Mouse (Mus musculus): ENCODE measurements around the gene Poln. TPM values are rescaled to one million over a fixed set of nuclear protein-coding genes. Genes with fewer than 3 reads are reported as not detected.

The Poln gene
- polyA plus RNA-seq, 1 experiment = 0.29 TPM

GRCm38 (mm10) chr5:34187601-34188316 lies 18.5 kb upstream of the Poln start, which contains the start of gene Mxd4:
Mxd4 (minus strand) TSS chr5:34187720.
- peak within 1 kb of the TSS; percentile 82 for H3K4me3 ChIP-seq (ENCODE audit: extremely low read depth, insufficient read depth, insufficient read length)
- H3K4me1 ChIP-seq (ENCODE audit: control insufficient read depth, insufficient read depth, insufficient read length) = peaks cover 29% of the 10 kb centered on the region; the same call in 1 of the 2 replicates
- WGBS = under 1% methylated on average over 59 of the region's 60 CpGs
- no peaks in the 10 kb centered on the region for H3K27me3 ChIP-seq (ENCODE audit: control insufficient read depth, insufficient read depth, low read length)
- peak within 1 kb of the TSS; percentile 97 for H3K27ac ChIP-seq (ENCODE audit: insufficient read depth, low read length)
- H3K36me3 ChIP-seq (ENCODE audit: control insufficient read depth, insufficient read depth, low read length) = 0 out of 2 replicates have a peak, but pooled peaks cover under 1% of the 10 kb centered on the region
- DNase-seq (ENCODE audit: low read depth in 1 of 2, low spot score in 2 of 2) = peak; percentile 98
- peak; percentile 98 for TF ChIP-seq POLR2A (IDR thresholded peaks at IDR 0.05; ENCODE audit: low read depth, low read length)
- no peak for TF ChIP-seq CTCF (IDR thresholded peaks at IDR 0.05; ENCODE audit: extremely low read depth, insufficient read depth, insufficient read length, insufficient replicate concordance)

- WGBS = under 1% methylated on average over 46 of the region's 46 CpGs
- Histone ChIP-seq H3K27ac (ENCODE audit: insufficient read depth, low read length) (peak overlapping the region; percentile 91), H3K4me1 (ENCODE audit: control insufficient read depth, insufficient read depth, insufficient read length) (peaks cover 29% of the 10 kb centered on the region; the same call in 1 of the 2 replicates)
Observed at GRCm38 (mm10) chr5:34186961-34187391, 17.7 kb upstream of the Poln start.

GRCm38 (mm10) chr5:34186391-34186790 lies 17.1 kb upstream of the Poln start:
- Histone ChIP-seq H3K4me1 (ENCODE audit: control insufficient read depth, insufficient read depth, insufficient read length) (peaks cover 29% of the 10 kb centered on the region; the same call in 1 of the 2 replicates), H3K27ac (ENCODE audit: insufficient read depth, low read length) (peak overlapping the region; percentile 28), H3K36me3 (ENCODE audit: control insufficient read depth, insufficient read depth, low read length) (0 out of 2 replicates have a peak, but pooled peaks cover 1% of the 10 kb centered on the region), H3K4me3 (ENCODE audit: extremely low read depth, insufficient read depth, insufficient read length) (peak overlapping the region; percentile 68), H3K27me3 (ENCODE audit: control insufficient read depth, insufficient read depth, low read length) (no peaks in the 10 kb centered on the region)
- WGBS = 50% methylated on average over 2 of the region's 2 CpGs
- TF ChIP-seq CTCF (IDR thresholded peaks at IDR 0.05; ENCODE audit: extremely low read depth, insufficient read depth, insufficient read length, insufficient replicate concordance) = no peak
- TF ChIP-seq POLR2A (IDR thresholded peaks at IDR 0.05; ENCODE audit: low read depth, low read length) = no peak
- DNase-seq (ENCODE audit: low read depth in 1 of 2, low spot score in 2 of 2) = no peak

More at GRCm38 (mm10) chr5:34186961-34187391, 17.7 kb upstream of the Poln start:
- 0 out of 2 replicates have a peak, but pooled peaks cover 1% of the 10 kb centered on the region for H3K36me3 ChIP-seq (ENCODE audit: control insufficient read depth, insufficient read depth, low read length)
- peak overlapping the region; percentile 68 for H3K4me3 ChIP-seq (ENCODE audit: extremely low read depth, insufficient read depth, insufficient read length)
- DNase-seq (ENCODE audit: low read depth in 1 of 2, low spot score in 2 of 2) = peak in 1 of 2 experiments; percentile 34
- no peaks in the 10 kb centered on the region for H3K27me3 ChIP-seq (ENCODE audit: control insufficient read depth, insufficient read depth, low read length)
- TF ChIP-seq POLR2A (IDR thresholded peaks at IDR 0.05; ENCODE audit: low read depth, low read length) = no peak
- no peak for TF ChIP-seq CTCF (IDR thresholded peaks at IDR 0.05; ENCODE audit: extremely low read depth, insufficient read depth, insufficient read length, insufficient replicate concordance)

GRCm38 (mm10) chr5:34185791-34186190 lies 16.5 kb upstream of the Poln start:
- H3K4me3 ChIP-seq (ENCODE audit: extremely low read depth, insufficient read depth, insufficient read length) = peak overlapping the region; percentile 68; the same call in 1 of the 2 replicates
- no peak overlapping the region for H3K27ac ChIP-seq (ENCODE audit: insufficient read depth, low read length)
- H3K27me3 ChIP-seq (ENCODE audit: control insufficient read depth, insufficient read depth, low read length) = no peaks in the 10 kb centered on the region
- H3K36me3 ChIP-seq (ENCODE audit: control insufficient read depth, insufficient read depth, low read length) = 0 out of 2 replicates have a peak, but pooled peaks cover 3% of the 10 kb centered on the region
- H3K4me1 ChIP-seq (ENCODE audit: control insufficient read depth, insufficient read depth, insufficient read length) = peaks cover 29% of the 10 kb centered on the region; the same call in 1 of the 2 replicates
- TF ChIP-seq POLR2A (IDR thresholded peaks at IDR 0.05; ENCODE audit: low read depth, low read length) (no peak), CTCF (IDR thresholded peaks at IDR 0.05; ENCODE audit: extremely low read depth, insufficient read depth, insufficient read length, insufficient replicate concordance) (no peak)
- DNase-seq (ENCODE audit: low read depth in 1 of 2, low spot score in 2 of 2) = no peak

GRCm38 (mm10) chr5:34185051-34185580 lies 15.9 kb upstream of the Poln start:
- WGBS = 92% methylated on average over 1 of the region's 1 CpGs
- TF ChIP-seq CTCF (IDR thresholded peaks at IDR 0.05; ENCODE audit: extremely low read depth, insufficient read depth, insufficient read length, insufficient replicate concordance) (no peak), POLR2A (IDR thresholded peaks at IDR 0.05; ENCODE audit: low read depth, low read length) (no peak)
- no peak for DNase-seq (ENCODE audit: low read depth in 1 of 2, low spot score in 2 of 2)
- Histone ChIP-seq H3K4me1 (ENCODE audit: control insufficient read depth, insufficient read depth, insufficient read length) (peaks cover 26% of the 10 kb centered on the region; the same call in 1 of the 2 replicates), H3K36me3 (ENCODE audit: control insufficient read depth, insufficient read depth, low read length) (peaks cover 6% of the 10 kb centered on the region), H3K27me3 (ENCODE audit: control insufficient read depth, insufficient read depth, low read length) (no peaks in the 10 kb centered on the region), H3K4me3 (ENCODE audit: extremely low read depth, insufficient read depth, insufficient read length) (no peak overlapping the region), H3K27ac (ENCODE audit: insufficient read depth, low read length) (no peak overlapping the region)

GRCm38 (mm10) chr5:34183976-34184375 lies 14.7 kb upstream of the Poln start:
- no peak for DNase-seq (ENCODE audit: low read depth in 1 of 2, low spot score in 2 of 2)
- Histone ChIP-seq H3K4me1 (ENCODE audit: control insufficient read depth, insufficient read depth, insufficient read length) (peaks cover 15% of the 10 kb centered on the region; the same call in 1 of the 2 replicates), H3K4me3 (ENCODE audit: extremely low read depth, insufficient read depth, insufficient read length) (no peak overlapping the region), H3K27ac (ENCODE audit: insufficient read depth, low read length) (no peak overlapping the region), H3K27me3 (ENCODE audit: control insufficient read depth, insufficient read depth, low read length) (no peaks in the 10 kb centered on the region), H3K36me3 (ENCODE audit: control insufficient read depth, insufficient read depth, low read length) (peaks cover 9% of the 10 kb centered on the region)
- TF ChIP-seq CTCF (IDR thresholded peaks at IDR 0.05; ENCODE audit: extremely low read depth, insufficient read depth, insufficient read length, insufficient replicate concordance) (no peak), POLR2A (IDR thresholded peaks at IDR 0.05; ENCODE audit: low read depth, low read length) (no peak)
- 88% methylated on average over 3 of the region's 3 CpGs for WGBS
